Mouse (Mus musculus): ENCODE measurements around the gene Reg4.

- TF ChIP-seq CTCF (IDR thresholded peaks at IDR 0.05; ENCODE audit: low read depth, low read length), result no peak
- TF ChIP-seq POLR2AphosphoS5 (IDR thresholded peaks at IDR 0.05; ENCODE audit: insufficient replicate concordance, low read depth, low read length), result no peak
Observed at GRCm38 (mm10) chr3:98279682-98280081, 57.7 kb downstream of the Reg4 start.
